Mouse (Mus musculus): ENCODE measurements around the gene Brd7.

The Brd7 gene

GRCm38 (mm10) chr8:88283243-88284115 is 78.5 kb downstream of the Brd7 start:
- DNase-seq (ENCODE audit: low spot score), result no peak

- no peak for DNase-seq (ENCODE audit: low spot score)
Observed at GRCm38 (mm10) chr8:88282684-88283083, 79.3 kb downstream of the Brd7 start.
